Mouse (Mus musculus) midbrain, embryonic 10.5 days (tissue): ENCODE measurements around the gene Rps6kl1. TPM values are rescaled to one million over a fixed set of nuclear protein-coding genes. Genes with fewer than 3 reads are reported as not detected.
A peak's percentile ranks its signal among the peaks of the same experiment; 100 is the strongest.

Experiments used
- DNase-seq: peaks from one replicate; pipeline ENCODE4 v3.0.0-alpha.2; 2017; ENCODE audit warnings: low spot score
- H3K27ac ChIP-seq: fragments of 300-500 bp; sonication (generic); replicated peaks from 2 replicates; pipeline ENCODE4 v1.5.1; 2016; ENCODE audit warnings: mild to moderate bottlenecking
- H3K27me3 ChIP-seq: fragments of 300-500 bp; sonication (generic); 2 replicates; pipeline ENCODE4 v1.6.1; 2016; ENCODE audit warnings: low read depth, mild to moderate bottlenecking; ENCODE audit not compliant: poor library complexity, severe bottlenecking
- H3K36me3 ChIP-seq: fragments of 300-500 bp; sonication (generic); 2 replicates; pipeline ENCODE4 v1.6.1; 2016; ENCODE audit warnings: mild to moderate bottlenecking, moderate library complexity
- H3K4me1 ChIP-seq: fragments of 300-500 bp; sonication (generic); 2 replicates; pipeline ENCODE4 v1.6.1; 2016
- H3K4me3 ChIP-seq: fragments of 300-500 bp; sonication (generic); 2 replicates; pipeline ENCODE4 v1.5.1; 2016; ENCODE audit warnings: mild to moderate bottlenecking, moderate library complexity
- H3K9me3 ChIP-seq: fragments of 300-500 bp; sonication (generic); replicated peaks from 2 replicates; pipeline ENCODE4 v1.6.1; 2016; ENCODE audit warnings: mild to moderate bottlenecking
- WGBS: fragments of 180-500 bp; shearing (Covaris S2); methylation state at CpG from one replicate; pipeline ENCODE4 v1.1.7; 2016; 5-methylcytosine and 5-hydroxymethylcytosine counted together
- polyA plus RNA-seq: library from polyadenylated mRNA; unstranded; fragments of >200 nt; fragmentation: Nextera tagmentation; extraction: Ambion mirVana; gene quantifications from 2 replicates; pipeline ENCODE4 v1.2.1, GENCODE M21; 2016

The Rps6kl1 gene
- polyA plus RNA-seq, 1 experiment from 2014 or later, result 1.7 TPM

- Histone ChIP-seq H3K9me3 (no peaks in the 10 kb centered on the region), H3K27me3 (peaks cover 25% of the 10 kb centered on the region), H3K27ac (no peak overlapping the region), H3K36me3 (no peaks in the 10 kb centered on the region), H3K4me3 (no peak overlapping the region), H3K4me1 (peaks cover 27% of the 10 kb centered on the region)
- no peak for DNase-seq
- WGBS, result 88% methylated on average over 11 of the region's 11 CpGs
Measured at GRCm38 (mm10) chr12:85170284-85170947, 19.4 kb upstream of the Rps6kl1 start.

GRCm38 (mm10) chr12:85169877-85170276, 18.8 kb upstream of the Rps6kl1 start:
- Histone ChIP-seq H3K27ac (peak overlapping the region; percentile 10; the same call in 1 of the 2 replicates), H3K4me3 (peak overlapping the region; percentile 36; the same call in 1 of the 2 replicates), H3K27me3 (peaks cover 20% of the 10 kb centered on the region), H3K36me3 (no peaks in the 10 kb centered on the region), H3K9me3 (no peaks in the 10 kb centered on the region), H3K4me1 (peaks cover 22% of the 10 kb centered on the region)
- DNase-seq, result no peak
- WGBS, result 49% methylated on average over 3 of the region's 3 CpGs

GRCm38 (mm10) chr12:85169117-85169858, 18.2 kb upstream of the Rps6kl1 start:
- Histone ChIP-seq H3K4me3 (peak overlapping the region; percentile 36), H3K4me1 (peaks cover 20% of the 10 kb centered on the region), H3K27ac (peak overlapping the region; percentile 10; the same call in 1 of the 2 replicates), H3K36me3 (no peaks in the 10 kb centered on the region), H3K9me3 (no peaks in the 10 kb centered on the region), H3K27me3 (peaks cover 14% of the 10 kb centered on the region)
- DNase-seq, result peak; percentile 81
- 26% methylated on average over 27 of the region's 27 CpGs for WGBS

- Histone ChIP-seq H3K4me3 (no peak overlapping the region), H3K9me3 (no peaks in the 10 kb centered on the region), H3K36me3 (no peaks in the 10 kb centered on the region), H3K4me1 (peaks cover 13% of the 10 kb centered on the region), H3K27me3 (peaks cover 8% of the 10 kb centered on the region), H3K27ac (no peak overlapping the region)
- no peak for DNase-seq
- WGBS, result 92% methylated on average over 9 of the region's 9 CpGs
Measured at GRCm38 (mm10) chr12:85166631-85167030, 15.6 kb upstream of the Rps6kl1 start.

GRCm38 (mm10) chr12:85164996-85165395, 13.9 kb upstream of the Rps6kl1 start:
- no peak for DNase-seq
- Histone ChIP-seq H3K9me3 (no peaks in the 10 kb centered on the region), H3K27me3 (peaks cover 3% of the 10 kb centered on the region), H3K4me1 (peaks cover 10% of the 10 kb centered on the region), H3K4me3 (no peak overlapping the region), H3K36me3 (no peaks in the 10 kb centered on the region), H3K27ac (no peak overlapping the region)
- WGBS, result 83% methylated on average over 5 of the region's 5 CpGs

GRCm38 (mm10) chr12:85159592-85159991, 8.5 kb upstream of the Rps6kl1 start:
- no peak for DNase-seq
- Histone ChIP-seq H3K36me3 (no peaks in the 10 kb centered on the region), H3K27ac (no peak overlapping the region), H3K27me3 (no peaks in the 10 kb centered on the region), H3K4me3 (no peak overlapping the region), H3K4me1 (no peaks in the 10 kb centered on the region), H3K9me3 (no peaks in the 10 kb centered on the region)
- WGBS, result 79% methylated on average over 5 of the region's 5 CpGs

- H3K27me3 ChIP-seq, result no peaks in the 10 kb centered on the region
- 96% methylated on average over 8 of the region's 8 CpGs for WGBS
- DNase-seq, result no peak
- no peak overlapping the region for H3K4me3 ChIP-seq
- no peaks in the 10 kb centered on the region for H3K36me3 ChIP-seq
- H3K9me3 ChIP-seq, result no peaks in the 10 kb centered on the region
- H3K27ac ChIP-seq, result no peak overlapping the region
- H3K4me1 ChIP-seq, result no peaks in the 10 kb centered on the region
Measured at GRCm38 (mm10) chr12:85158801-85159200, 7.7 kb upstream of the Rps6kl1 start.

- Histone ChIP-seq H3K36me3 (no peaks in the 10 kb centered on the region), H3K27ac (no peak overlapping the region), H3K27me3 (no peaks in the 10 kb centered on the region), H3K4me3 (no peak overlapping the region), H3K9me3 (no peaks in the 10 kb centered on the region), H3K4me1 (no peaks in the 10 kb centered on the region)
- WGBS, result 88% methylated on average over 14 of the region's 14 CpGs
- no peak for DNase-seq
Measured at GRCm38 (mm10) chr12:85157797-85158460, 6.9 kb upstream of the Rps6kl1 start.

GRCm38 (mm10) chr12:85156324-85156723, 5.3 kb upstream of the Rps6kl1 start:
- Histone ChIP-seq H3K4me3 (no peak overlapping the region), H3K27ac (no peak overlapping the region)
- WGBS, result 82% methylated on average over 6 of the region's 6 CpGs

GRCm38 (mm10) chr12:85153011-85153410, 1.9 kb upstream of the Rps6kl1 start:
- no peaks in the 10 kb centered on the region for H3K36me3 ChIP-seq
- H3K27ac ChIP-seq, result no peak overlapping the region
- no peak overlapping the region for H3K4me3 ChIP-seq
- H3K27me3 ChIP-seq, result peaks cover 34% of the 10 kb centered on the region
- DNase-seq, result no peak
- H3K4me1 ChIP-seq, result peaks cover 16% of the 10 kb centered on the region
- no peaks in the 10 kb centered on the region for H3K9me3 ChIP-seq
- 87% methylated on average over 3 of the region's 3 CpGs for WGBS

More at GRCm38 (mm10) chr12:85156324-85156723, 5.3 kb upstream of the Rps6kl1 start:
- no peak for DNase-seq
- H3K4me1 ChIP-seq, result peaks cover 2% of the 10 kb centered on the region; the same call in 1 of the 2 replicates
- H3K27me3 ChIP-seq, result peaks cover 6% of the 10 kb centered on the region
- H3K9me3 ChIP-seq, result no peaks in the 10 kb centered on the region
- no peaks in the 10 kb centered on the region for H3K36me3 ChIP-seq

GRCm38 (mm10) chr12:85150321-85151001, 603 bp downstream of the Rps6kl1 start:
- peaks cover 45% of the 10 kb centered on the region for H3K27me3 ChIP-seq
- H3K4me1 ChIP-seq, result peaks cover 28% of the 10 kb centered on the region
- peak overlapping the region; percentile 51 for H3K4me3 ChIP-seq
- H3K9me3 ChIP-seq, result no peaks in the 10 kb centered on the region
- peak overlapping the region; percentile 57 for H3K27ac ChIP-seq
- H3K36me3 ChIP-seq, result no peaks in the 10 kb centered on the region
- no peak for DNase-seq
- WGBS, result 9% methylated on average over 20 of the region's 20 CpGs

- no peak for DNase-seq
- peaks cover 29% of the 10 kb centered on the region for H3K4me1 ChIP-seq
- no peaks in the 10 kb centered on the region for H3K36me3 ChIP-seq
- H3K9me3 ChIP-seq, result no peaks in the 10 kb centered on the region
- H3K4me3 ChIP-seq, result no peak overlapping the region
- no peak overlapping the region; the same call in 1 of the 2 replicates for H3K27ac ChIP-seq
- peaks cover 45% of the 10 kb centered on the region for H3K27me3 ChIP-seq
- WGBS, result 82% methylated on average over 9 of the region's 9 CpGs
Measured at GRCm38 (mm10) chr12:85146881-85147280, 4.2 kb downstream of the Rps6kl1 start.
